Mouse (Mus musculus) intestine, embryonic 14.5 days (tissue): ENCODE measurements around the gene Rab21. TPM values are rescaled to one million over a fixed set of nuclear protein-coding genes. Genes with fewer than 3 reads are reported as not detected.
A peak's percentile ranks its signal among the peaks of the same experiment; 100 is the strongest.

Source experiments
- ATAC-seq: fragments of 200-750 bp; cut with Nextera tagmentation; replicated peaks from 2 replicates; pipeline ENCODE4 v1.8.0; 2017; ENCODE audit warnings: low read depth, moderate number of reproducible peaks, moderate TSS enrichment, moderate library complexity; ENCODE audit not compliant: low FRiP score, low TSS enrichment
- DNase-seq: peaks from one replicate; pipeline ENCODE4 v3.0.0-alpha.2; 2018; ENCODE audit warnings: low spot score
- H3K27ac ChIP-seq: fragments of 300-500 bp; sonication (generic); 2 replicates; pipeline ENCODE4 v1.5.1; 2014; ENCODE audit warnings: low read depth, mild to moderate bottlenecking, control low read depth
- H3K27me3 ChIP-seq: fragments of 300-500 bp; sonication (generic); replicated peaks from 2 replicates; pipeline ENCODE4 v1.6.1; 2014; ENCODE audit warnings: low read length, control low read depth; ENCODE audit not compliant: control insufficient read depth, insufficient read depth
- H3K36me3 ChIP-seq: fragments of 300-500 bp; sonication (generic); 2 replicates; pipeline ENCODE4 v1.6.1; 2014; ENCODE audit warnings: low read length, control low read depth; ENCODE audit not compliant: control insufficient read depth, insufficient read depth
- H3K4me1 ChIP-seq: fragments of 300-500 bp; sonication (generic); replicated peaks from 2 replicates; pipeline ENCODE4 v1.6.1; 2014; ENCODE audit warnings: low read length, control low read depth, mixed read lengths; ENCODE audit not compliant: control insufficient read depth, insufficient read depth
- H3K4me2 ChIP-seq: fragments of 300-500 bp; sonication (generic); 2 replicates; pipeline ENCODE4 v1.6.1; 2014; ENCODE audit warnings: low read length
- H3K4me3 ChIP-seq: fragments of 300-500 bp; sonication (generic); 2 replicates; pipeline ENCODE4 v1.5.1; 2014; ENCODE audit warnings: low read depth, low read length, control low read depth, mixed read lengths
- H3K9ac ChIP-seq: fragments of 300-500 bp; sonication (generic); 2 replicates; pipeline ENCODE4 v1.6.1; 2014; ENCODE audit warnings: mild to moderate bottlenecking, low read length
- H3K9me3 ChIP-seq: fragments of 300-500 bp; sonication (generic); 2 replicates; pipeline ENCODE4 v1.6.1; 2016; ENCODE audit warnings: low read length, control low read depth; ENCODE audit not compliant: control insufficient read depth
- WGBS: fragments of 180-500 bp; shearing (Covaris S2); extraction: QIAGEN DNeasy Blood & Tissue Kit; methylation state at CpG from one replicate; pipeline ENCODE4 v1.1.7; 2014; 5-methylcytosine and 5-hydroxymethylcytosine counted together
- polyA plus RNA-seq: library from polyadenylated mRNA; unstranded; fragments of >200 nt; fragmentation: Nextera tagmentation; extraction: Ambion mirVana; gene quantifications from 2 replicates; pipeline ENCODE4 v1.2.1, GENCODE M21; 2014

Gene Rab21
- polyA plus RNA-seq, 1 experiment from 2014 or later = 7.5 TPM

GRCm38 (mm10) chr10:115354553-115354952 is 39.2 kb upstream of the Rab21 start:
- ATAC-seq = no peak
- WGBS = 80% methylated on average over 6 of the region's 6 CpGs
- Histone ChIP-seq H3K4me1 (no peaks in the 10 kb centered on the region), H3K27ac (no peak overlapping the region), H3K9me3 (no peaks in the 10 kb centered on the region), H3K4me3 (no peak overlapping the region), H3K36me3 (peaks cover 7% of the 10 kb centered on the region; the same call in 1 of the 2 replicates), H3K27me3 (no peaks in the 10 kb centered on the region), H3K9ac (no peak overlapping the region), H3K4me2 (no peak overlapping the region)
- peak; percentile 29 for DNase-seq

GRCm38 (mm10) chr10:115350810-115351397 is 35.5 kb upstream of the Rab21 start:
- Histone ChIP-seq H3K4me3 (no peak overlapping the region), H3K4me2 (no peak overlapping the region), H3K9ac (no peak overlapping the region), H3K9me3 (no peaks in the 10 kb centered on the region), H3K27ac (no peak overlapping the region), H3K36me3 (peaks cover 2% of the 10 kb centered on the region; the same call in 1 of the 2 replicates), H3K4me1 (no peaks in the 10 kb centered on the region), H3K27me3 (no peaks in the 10 kb centered on the region)
- DNase-seq = no peak
- WGBS = 82% methylated on average over 2 of the region's 2 CpGs
- no peak for ATAC-seq

GRCm38 (mm10) chr10:115349509-115349908 is 34.1 kb upstream of the Rab21 start:
- ATAC-seq (no peak), DNase-seq (no peak)
- 73% methylated on average over 7 of the region's 7 CpGs for WGBS
- no peak overlapping the region for H3K4me3 ChIP-seq
- H3K9ac ChIP-seq = no peak overlapping the region
- no peak overlapping the region for H3K27ac ChIP-seq
- no peaks in the 10 kb centered on the region for H3K27me3 ChIP-seq
- H3K4me1 ChIP-seq = no peaks in the 10 kb centered on the region
- no peak overlapping the region for H3K4me2 ChIP-seq
- no peaks in the 10 kb centered on the region for H3K9me3 ChIP-seq
- H3K36me3 ChIP-seq = 0 out of 2 replicates have a peak, but pooled peaks cover 4% of the 10 kb centered on the region

GRCm38 (mm10) chr10:115349029-115349428 is 33.6 kb upstream of the Rab21 start:
- Histone ChIP-seq H3K9ac (no peak overlapping the region), H3K4me2 (no peak overlapping the region), H3K27ac (no peak overlapping the region), H3K36me3 (0 out of 2 replicates have a peak, but pooled peaks cover 4% of the 10 kb centered on the region), H3K27me3 (no peaks in the 10 kb centered on the region), H3K9me3 (no peaks in the 10 kb centered on the region), H3K4me1 (no peaks in the 10 kb centered on the region), H3K4me3 (no peak overlapping the region)
- ATAC-seq = no peak
- DNase-seq = no peak
- WGBS = 76% methylated on average over 10 of the region's 10 CpGs

- no peaks in the 10 kb centered on the region for H3K27me3 ChIP-seq
- WGBS = 67% methylated on average over 6 of the region's 6 CpGs
- ATAC-seq = no peak
Observed at GRCm38 (mm10) chr10:115348131-115348530, 32.7 kb upstream of the Rab21 start.

GRCm38 (mm10) chr10:115346444-115346843 is 31.1 kb upstream of the Rab21 start:
- no peak overlapping the region for H3K9ac ChIP-seq
- DNase-seq (no peak), ATAC-seq (no peak)

More at GRCm38 (mm10) chr10:115348131-115348530, 32.7 kb upstream of the Rab21 start:
- no peaks in the 10 kb centered on the region for H3K9me3 ChIP-seq
- H3K4me3 ChIP-seq = no peak overlapping the region
- H3K4me1 ChIP-seq = no peaks in the 10 kb centered on the region
- no peak overlapping the region for H3K4me2 ChIP-seq
- no peak overlapping the region for H3K9ac ChIP-seq
- DNase-seq = no peak
- H3K27ac ChIP-seq = no peak overlapping the region
- H3K36me3 ChIP-seq = peaks cover 10% of the 10 kb centered on the region

GRCm38 (mm10) chr10:115342771-115343425 is 27.5 kb upstream of the Rab21 start:
- WGBS = 86% methylated on average over 4 of the region's 4 CpGs
- Histone ChIP-seq H3K9me3 (no peaks in the 10 kb centered on the region), H3K27me3 (no peaks in the 10 kb centered on the region), H3K27ac (no peak overlapping the region), H3K4me3 (no peak overlapping the region), H3K4me2 (no peak overlapping the region), H3K36me3 (peaks cover 24% of the 10 kb centered on the region), H3K9ac (no peak overlapping the region), H3K4me1 (no peaks in the 10 kb centered on the region)
- DNase-seq (no peak), ATAC-seq (no peak)

More at GRCm38 (mm10) chr10:115346444-115346843, 31.1 kb upstream of the Rab21 start:
- no peaks in the 10 kb centered on the region for H3K4me1 ChIP-seq
- H3K27me3 ChIP-seq = no peaks in the 10 kb centered on the region
- H3K9me3 ChIP-seq = no peaks in the 10 kb centered on the region
- no peak overlapping the region for H3K27ac ChIP-seq
- no peak overlapping the region for H3K4me2 ChIP-seq
- H3K36me3 ChIP-seq = peaks cover 20% of the 10 kb centered on the region
- no peak overlapping the region for H3K4me3 ChIP-seq

- Histone ChIP-seq H3K4me2 (no peak overlapping the region), H3K27me3 (no peaks in the 10 kb centered on the region), H3K9ac (no peak overlapping the region), H3K36me3 (peaks cover 20% of the 10 kb centered on the region), H3K9me3 (no peaks in the 10 kb centered on the region), H3K4me1 (no peaks in the 10 kb centered on the region), H3K27ac (no peak overlapping the region), H3K4me3 (no peak overlapping the region)
- DNase-seq (no peak), ATAC-seq (no peak)
- WGBS = 93% methylated on average over 7 of the region's 7 CpGs
Observed at GRCm38 (mm10) chr10:115339820-115340328, 24.5 kb upstream of the Rab21 start.
